Mouse (Mus musculus): ENCODE results near the gene Zbtb8a. TPM values are rescaled to one million over a fixed set of nuclear protein-coding genes. Genes with fewer than 3 reads are reported as not detected.
A peak's percentile ranks its signal among the peaks of the same experiment; 100 is the strongest.
"Not testable (repeated sequence)": the region's sequence is repeated elsewhere in the genome, so short reads cannot be mapped to it uniquely, and the experiment has no call there.

Gene Zbtb8a
- 22.9 and 25.2 TPM in 2 replicates for total RNA-seq (2014; rRNA removed)
- 15.5 and 15.8 TPM in 2 replicates for polyA plus RNA-seq (2015; fragmentation: Nextera tagmentation; extraction: Ambion mirVana)

GRCm38 (mm10) chr4:129377601-129378390 lies at the start of gene Zbtb8a:
Gene Zbtb8a (minus strand): TSS chr4:129378116.
- TF ChIP-seq CTCF (IDR thresholded peaks at IDR 0.05), result no peak
- Histone ChIP-seq H3K36me3 (ENCODE audit: insufficient read depth, low read length) (no peaks in the 10 kb centered on the region), H3K9me3 (ENCODE audit: low read length) (no peaks in the 10 kb centered on the region), H3K27me3 (ENCODE audit: insufficient read depth, low read length) (no peaks in the 10 kb centered on the region), H3K4me2 (ENCODE audit: low read depth, low read length, poor library complexity, severe bottlenecking) (peak within 1 kb of the TSS; percentile 58), H3K4me3 (ENCODE audit: low read depth, low read length) (peak within 1 kb of the TSS; percentile 80), H3K4me1 (ENCODE audit: insufficient read depth, low read length) (no peaks in the 10 kb centered on the region; the same call in 1 of the 2 replicates), H3K9ac (replicated peaks; ENCODE audit: low read length, poor library complexity, severe bottlenecking) (peak within 1 kb of the TSS; percentile 92), H3K27ac (ENCODE audit: low read depth, low read length) (peak within 1 kb of the TSS; percentile 89)
- WGBS, result 1% methylated on average over 61 of the region's 65 CpGs
- DNase-seq (ENCODE audit: low spot score) (peak; percentile 83), ATAC-seq (ENCODE audit: low FRiP score) (peak; percentile 65)

GRCm38 (mm10) chr4:129418321-129418720 lies 40.4 kb upstream of the Zbtb8a start:
- Histone ChIP-seq H3K27me3 (ENCODE audit: insufficient read depth, low read length) (no peaks in the 10 kb centered on the region), H3K4me2 (ENCODE audit: low read depth, low read length, poor library complexity, severe bottlenecking) (no peak overlapping the region), H3K4me1 (ENCODE audit: insufficient read depth, low read length) (no peaks in the 10 kb centered on the region), H3K27ac (ENCODE audit: low read depth, low read length) (no peak overlapping the region), H3K36me3 (ENCODE audit: insufficient read depth, low read length) (no peaks in the 10 kb centered on the region), H3K9ac (replicated peaks; ENCODE audit: low read length, poor library complexity, severe bottlenecking) (no peak overlapping the region), H3K4me3 (ENCODE audit: low read depth, low read length) (no peak overlapping the region), H3K9me3 (ENCODE audit: low read length) (no peaks in the 10 kb centered on the region)
- ATAC-seq (ENCODE audit: low FRiP score) (no peak), DNase-seq (ENCODE audit: low spot score) (no peak)
- no peak for TF ChIP-seq CTCF (IDR thresholded peaks at IDR 0.05)
- WGBS, result 78% methylated on average over 5 of the region's 5 CpGs

GRCm38 (mm10) chr4:129416478-129416877 lies 38.6 kb upstream of the Zbtb8a start:
- Histone ChIP-seq H3K36me3 (ENCODE audit: insufficient read depth, low read length) (no peaks in the 10 kb centered on the region), H3K27ac (ENCODE audit: low read depth, low read length) (no peak overlapping the region), H3K4me2 (ENCODE audit: low read depth, low read length, poor library complexity, severe bottlenecking) (no peak overlapping the region), H3K4me3 (ENCODE audit: low read depth, low read length) (no peak overlapping the region), H3K9ac (replicated peaks; ENCODE audit: low read length, poor library complexity, severe bottlenecking) (no peak overlapping the region), H3K9me3 (ENCODE audit: low read length) (no peaks in the 10 kb centered on the region), H3K27me3 (ENCODE audit: insufficient read depth, low read length) (no peaks in the 10 kb centered on the region), H3K4me1 (ENCODE audit: insufficient read depth, low read length) (no peaks in the 10 kb centered on the region)
- ATAC-seq (ENCODE audit: low FRiP score), result no peak
- DNase-seq (ENCODE audit: low spot score), result no peak
- TF ChIP-seq CTCF (IDR thresholded peaks at IDR 0.05), result no peak
- WGBS, result 86% methylated on average over 5 of the region's 5 CpGs

GRCm38 (mm10) chr4:129415892-129416291 lies 38.0 kb upstream of the Zbtb8a start:
- no peak for DNase-seq (ENCODE audit: low spot score)
- 95% methylated on average over 5 of the region's 5 CpGs for WGBS

GRCm38 (mm10) chr4:129410991-129411390 lies 33.1 kb upstream of the Zbtb8a start:
- ATAC-seq (ENCODE audit: low FRiP score), result no peak
- Histone ChIP-seq H3K9ac (replicated peaks; ENCODE audit: low read length, poor library complexity, severe bottlenecking) (no peak overlapping the region), H3K4me1 (ENCODE audit: insufficient read depth, low read length) (no peaks in the 10 kb centered on the region), H3K27ac (ENCODE audit: low read depth, low read length) (no peak overlapping the region), H3K4me2 (ENCODE audit: low read depth, low read length, poor library complexity, severe bottlenecking) (no peak overlapping the region), H3K9me3 (ENCODE audit: low read length) (no peaks in the 10 kb centered on the region), H3K36me3 (ENCODE audit: insufficient read depth, low read length) (no peaks in the 10 kb centered on the region), H3K4me3 (ENCODE audit: low read depth, low read length) (no peak overlapping the region), H3K27me3 (ENCODE audit: insufficient read depth, low read length) (no peaks in the 10 kb centered on the region)
- TF ChIP-seq CTCF (IDR thresholded peaks at IDR 0.05), result no peak
- no peak for DNase-seq (ENCODE audit: low spot score)

More at GRCm38 (mm10) chr4:129415892-129416291, 38.0 kb upstream of the Zbtb8a start:
- Histone ChIP-seq H3K4me2 (ENCODE audit: low read depth, low read length, poor library complexity, severe bottlenecking) (no peak overlapping the region), H3K9ac (replicated peaks; ENCODE audit: low read length, poor library complexity, severe bottlenecking) (no peak overlapping the region), H3K36me3 (ENCODE audit: insufficient read depth, low read length) (no peaks in the 10 kb centered on the region), H3K27ac (ENCODE audit: low read depth, low read length) (no peak overlapping the region), H3K27me3 (ENCODE audit: insufficient read depth, low read length) (no peaks in the 10 kb centered on the region), H3K4me3 (ENCODE audit: low read depth, low read length) (no peak overlapping the region), H3K4me1 (ENCODE audit: insufficient read depth, low read length) (no peaks in the 10 kb centered on the region), H3K9me3 (ENCODE audit: low read length) (no peaks in the 10 kb centered on the region)
- ATAC-seq (ENCODE audit: low FRiP score), result no peak
- TF ChIP-seq CTCF (IDR thresholded peaks at IDR 0.05), result no peak

- not testable (repeated sequence) for ATAC-seq (ENCODE audit: low FRiP score); DNase-seq (ENCODE audit: low spot score); H3K4me1 ChIP-seq (ENCODE audit: insufficient read depth, low read length); H3K9ac ChIP-seq (replicated peaks; ENCODE audit: low read length, poor library complexity, severe bottlenecking); H3K36me3 ChIP-seq (ENCODE audit: insufficient read depth, low read length); H3K27ac ChIP-seq (ENCODE audit: low read depth, low read length); H3K4me2 ChIP-seq (ENCODE audit: low read depth, low read length, poor library complexity, severe bottlenecking); H3K4me3 ChIP-seq (ENCODE audit: low read depth, low read length); H3K27me3 ChIP-seq (ENCODE audit: insufficient read depth, low read length); H3K9me3 ChIP-seq (ENCODE audit: low read length)
- 89% methylated on average over 3 of the region's 3 CpGs for WGBS
Observed at GRCm38 (mm10) chr4:129410532-129410931, 32.6 kb upstream of the Zbtb8a start.

Measured in midbrain, postnatal 0 days (tissue).